Mouse (Mus musculus) testis, adult 2 months (tissue): ENCODE results near the gene Chrne. TPM values are rescaled to one million over a fixed set of nuclear protein-coding genes. Genes with fewer than 3 reads are reported as not detected.

Source experiments
- H3K27ac ChIP-seq: fragments of 200-500 bp; 2 replicates; pipeline ENCODE4 v1.5.1; 2012; ENCODE audit warnings: low read depth, low read length; ENCODE audit not compliant: control insufficient read depth, insufficient read depth
- H3K27me3 ChIP-seq: fragments of 200-500 bp; 2 replicates; pipeline ENCODE4 v1.6.1; 2012; ENCODE audit warnings: mild to moderate bottlenecking, low read length, moderate library complexity; ENCODE audit not compliant: control insufficient read depth, insufficient read depth
- H3K36me3 ChIP-seq: fragments of 200-500 bp; 2 replicates; pipeline ENCODE4 v1.6.1; 2012; ENCODE audit warnings: mild to moderate bottlenecking, low read length; ENCODE audit not compliant: control insufficient read depth, insufficient read depth
- H3K4me1 ChIP-seq: fragments of 200-500 bp; 2 replicates; pipeline ENCODE4 v1.6.1; 2012; ENCODE audit warnings: low read length; ENCODE audit not compliant: control insufficient read depth, insufficient read depth
- H3K4me3 ChIP-seq: fragments of 200-500 bp; 2 replicates; pipeline ENCODE4 v1.5.1; 2012; ENCODE audit warnings: low read depth, mild to moderate bottlenecking, low read length, moderate library complexity, mixed read lengths; ENCODE audit not compliant: control insufficient read depth
- CTCF ChIP-seq: fragments of 200-500 bp; IDR thresholded peaks from 2 replicates; pipeline ENCODE4 v1.5.1; 2012; ENCODE audit warnings: low read depth, mild to moderate bottlenecking, inconsistent platforms, low read length, moderate library complexity; ENCODE audit not compliant: control insufficient read depth, insufficient read depth, insufficient replicate concordance
- POLR2A ChIP-seq: fragments of 200-500 bp; IDR thresholded peaks from 2 replicates; pipeline ENCODE4 v1.6.1; 2012; ENCODE audit warnings: low read depth, mild to moderate bottlenecking, inconsistent platforms, low read length, moderate library complexity; ENCODE audit not compliant: control insufficient read depth
- polyA plus RNA-seq: library from polyadenylated mRNA; depleted of rRNA; stranded (reverse); fragments of >200 nt; gene quantifications from 2 replicates; pipeline ENCODE4 v1.2.3, GENCODE M21; 2012

Chrne gene
- polyA plus RNA-seq, 1 experiment = 243 TPM

DNA sequence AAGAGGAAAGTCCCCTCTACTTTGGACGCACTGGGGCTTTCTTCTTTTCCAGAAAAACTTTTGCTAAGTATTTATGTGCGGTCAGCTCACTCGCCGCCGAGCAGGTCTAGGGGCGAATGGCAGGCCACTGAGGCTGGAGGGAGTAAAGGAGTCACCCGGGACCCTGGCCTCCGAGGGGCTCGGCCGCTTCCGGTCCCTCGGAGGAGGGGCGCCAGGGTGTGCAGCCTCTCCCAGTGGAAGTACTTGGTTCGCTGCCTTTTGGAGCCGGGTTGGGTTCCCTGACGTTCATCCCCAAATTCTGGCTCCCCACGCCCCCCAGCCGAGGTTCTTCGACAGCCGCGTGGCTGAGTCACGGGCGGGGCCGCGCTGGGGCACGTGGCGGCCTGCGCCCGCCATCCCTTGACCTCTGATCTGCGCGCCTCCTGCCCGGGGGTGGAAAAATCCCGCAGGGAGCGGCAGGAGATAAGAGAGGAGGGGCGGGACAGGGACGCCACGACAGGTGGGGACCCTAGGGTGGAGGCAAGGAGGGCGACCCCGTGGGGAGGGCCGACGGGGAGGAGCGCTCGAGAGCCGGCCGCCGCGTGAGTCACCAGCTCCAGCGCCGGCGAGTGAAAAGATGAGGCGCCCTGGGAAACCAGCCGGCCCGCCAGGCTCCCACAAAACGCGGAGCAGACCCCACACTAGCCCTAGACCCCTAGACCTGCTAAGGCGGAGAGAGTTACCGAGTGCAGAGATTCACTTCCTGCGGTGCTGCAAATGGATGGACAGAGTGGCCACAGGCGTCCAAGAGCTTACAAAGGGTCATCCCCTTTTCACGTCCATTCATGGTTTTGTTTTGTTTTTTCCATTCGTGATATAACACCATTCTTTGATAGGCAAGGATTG, 36.8 kb upstream of the Chrne start:
- no peaks in the 10 kb centered on the region for H3K27me3 ChIP-seq
- H3K27ac ChIP-seq = peak overlapping the region; percentile 95
- peaks cover 23% of the 10 kb centered on the region for H3K4me1 ChIP-seq
- TF ChIP-seq POLR2A (peak; percentile 60), CTCF (no peak)
- H3K4me3 ChIP-seq = peak overlapping the region; percentile 80
- no peaks in the 10 kb centered on the region; the same call in 1 of the 2 replicates for H3K36me3 ChIP-seq

DNA sequence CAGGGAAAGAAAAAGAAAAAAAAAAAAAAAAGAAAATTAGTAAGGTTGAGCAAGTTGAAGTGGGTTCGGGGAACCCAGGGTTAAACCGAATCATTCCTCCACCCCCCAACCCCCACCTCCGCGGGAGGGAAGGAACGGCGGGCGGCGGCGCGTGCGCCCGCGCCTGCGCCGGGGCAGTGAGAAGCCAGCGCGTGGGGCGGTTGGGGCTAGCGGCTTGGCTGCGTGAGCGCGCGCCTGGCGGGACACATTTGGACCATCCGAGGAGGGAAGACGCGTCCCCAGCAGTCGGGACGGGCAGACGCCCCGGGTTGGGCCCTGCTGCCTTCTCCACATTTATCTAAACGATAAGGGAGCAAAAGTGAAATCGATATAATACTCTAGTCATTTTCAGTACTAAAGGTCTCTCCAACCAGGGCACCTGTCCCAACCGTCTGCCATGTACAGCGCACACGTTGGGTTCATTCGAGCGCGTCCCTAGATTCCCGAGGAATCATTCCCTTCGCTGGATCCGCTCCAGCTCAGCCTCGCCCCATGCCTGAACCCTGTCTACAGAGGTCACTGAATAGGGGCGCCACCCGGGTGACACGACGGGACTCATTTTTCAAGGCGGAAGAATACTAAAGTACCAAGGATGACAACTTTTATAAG, 36.0 kb upstream of the Chrne start:
- peaks cover 23% of the 10 kb centered on the region for H3K4me1 ChIP-seq
- peak overlapping the region; percentile 95 for H3K27ac ChIP-seq
- TF ChIP-seq POLR2A = peak; percentile 58; the same call in 1 of the 2 replicates
- TF ChIP-seq CTCF = no peak
- H3K4me3 ChIP-seq = peak overlapping the region; percentile 80
- H3K27me3 ChIP-seq = no peaks in the 10 kb centered on the region
- no peaks in the 10 kb centered on the region; the same call in 1 of the 2 replicates for H3K36me3 ChIP-seq

DNA sequence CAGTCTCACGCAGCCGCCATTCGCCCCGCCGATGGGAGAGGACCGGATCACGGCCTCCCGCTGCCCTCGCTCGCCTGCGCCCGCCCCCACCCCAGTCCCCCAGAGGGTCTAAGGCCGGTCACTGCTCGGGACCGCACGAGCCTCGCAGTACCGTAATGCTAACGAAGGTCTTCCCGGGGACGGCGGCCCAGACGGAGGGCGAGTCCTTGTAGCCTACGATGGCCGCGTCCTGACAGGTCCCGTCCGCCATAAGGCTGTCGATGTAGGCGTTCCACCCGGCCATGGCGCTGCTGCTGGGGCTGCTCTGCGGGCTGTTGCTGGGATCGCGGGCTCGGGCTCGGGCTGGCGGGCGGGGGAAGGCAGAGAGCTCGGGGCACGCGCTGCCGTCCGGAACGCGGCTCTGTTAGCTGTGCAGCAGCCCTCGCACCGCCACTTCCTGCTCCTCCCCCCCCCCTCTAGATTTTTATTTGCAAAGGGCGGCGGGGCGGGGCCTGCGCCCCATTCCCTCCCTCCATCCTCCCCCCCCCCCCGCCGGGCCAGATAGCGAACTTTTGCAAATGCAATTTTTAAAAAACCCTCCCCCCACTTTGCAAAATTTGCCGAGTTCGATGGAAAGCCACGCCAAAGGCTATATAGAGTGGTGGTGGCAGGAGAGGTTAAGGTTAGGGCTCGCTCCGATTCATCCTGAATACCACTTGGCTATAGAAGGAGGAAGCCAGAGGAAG, 35.3 kb upstream of the Chrne start, which contains the start of gene Pfn1:
TSS of gene Pfn1 (minus strand) at position 447 of the 725 bp plus-strand sequence.
- Histone ChIP-seq H3K27ac (peak within 1 kb of the TSS; percentile 100), H3K4me3 (peak within 1 kb of the TSS; percentile 100), H3K36me3 (no peaks in the 10 kb centered on the region; the same call in 1 of the 2 replicates), H3K4me1 (peaks cover 23% of the 10 kb centered on the region), H3K27me3 (no peaks in the 10 kb centered on the region)
- TF ChIP-seq POLR2A (peak; percentile 80), CTCF (no peak)

DNA sequence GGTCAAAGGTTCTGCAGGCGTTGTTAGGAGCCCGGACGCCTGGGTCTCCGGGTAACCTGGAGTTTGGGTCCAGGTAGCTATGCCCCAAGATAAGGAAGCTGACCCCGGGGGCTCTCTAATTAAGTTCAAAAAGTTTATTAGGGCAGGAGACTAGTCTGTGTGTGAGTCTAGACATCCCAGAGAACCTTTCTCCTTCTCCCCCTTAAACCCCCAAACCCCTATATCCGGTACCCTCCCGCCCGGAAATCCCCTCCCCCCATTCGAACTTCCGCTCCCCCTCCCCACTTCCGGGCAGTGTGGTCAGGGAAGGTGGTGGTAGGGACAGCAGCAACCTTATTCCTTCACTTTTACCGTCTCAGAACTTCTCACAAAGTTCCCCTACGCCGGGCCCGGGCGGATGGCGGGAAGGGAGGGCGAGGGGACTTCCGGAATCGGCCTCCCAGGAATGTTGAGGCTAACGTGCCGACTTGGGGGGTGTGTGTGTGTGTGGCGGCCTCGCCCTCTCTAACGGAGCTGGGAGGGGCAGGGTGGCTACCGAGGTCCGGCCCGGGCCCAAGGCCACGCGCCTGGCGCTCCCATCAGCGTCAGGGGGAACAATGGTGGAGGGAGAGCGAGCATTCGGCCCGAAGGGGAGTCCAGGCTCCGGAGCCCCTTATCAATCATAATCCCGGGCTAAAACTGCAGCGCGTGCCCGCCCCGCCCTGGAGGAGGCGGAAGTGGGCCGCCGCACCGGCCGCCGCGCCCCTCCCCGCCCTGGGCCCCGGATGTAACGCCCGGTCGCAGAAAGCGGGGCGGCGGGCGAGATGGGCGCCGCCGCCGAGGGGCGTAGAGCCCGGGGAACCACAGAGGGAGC, 34.6 kb upstream of the Chrne start:
- peaks cover 23% of the 10 kb centered on the region for H3K4me1 ChIP-seq

DNA sequence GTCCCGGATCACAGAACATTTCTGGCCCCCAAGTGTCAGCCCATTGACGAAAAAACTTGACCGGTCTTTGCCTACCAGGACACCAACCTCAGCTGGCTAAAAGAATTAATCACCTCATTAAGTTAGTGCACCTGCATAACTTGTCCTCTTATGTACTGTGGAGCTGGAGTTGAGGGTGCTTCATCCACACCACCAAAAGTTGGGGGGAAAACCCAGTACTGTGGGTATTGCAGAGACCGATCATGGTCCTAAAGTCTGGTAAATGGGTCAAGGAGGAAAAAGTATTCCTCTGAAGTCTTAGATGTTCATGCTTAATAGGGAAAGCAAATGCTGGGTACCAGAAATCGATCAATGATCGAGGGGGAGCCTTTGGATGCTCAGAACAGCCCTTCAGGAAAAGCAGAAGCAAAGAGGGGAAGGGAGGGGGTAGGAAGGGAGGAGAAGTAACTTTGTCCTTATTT, 33.9 kb upstream of the Chrne start:
- H3K27me3 ChIP-seq = no peaks in the 10 kb centered on the region
- H3K4me1 ChIP-seq = peaks cover 23% of the 10 kb centered on the region
- TF ChIP-seq CTCF = no peak
- TF ChIP-seq POLR2A = no peak
- H3K27ac ChIP-seq = peak overlapping the region; percentile 58
- peak overlapping the region; percentile 100 for H3K4me3 ChIP-seq
- H3K36me3 ChIP-seq = no peaks in the 10 kb centered on the region; the same call in 1 of the 2 replicates

More for the DNA sequence above, 34.6 kb upstream of the Chrne start:
- H3K27me3 ChIP-seq = no peaks in the 10 kb centered on the region
- peak overlapping the region; percentile 100 for H3K4me3 ChIP-seq
- peak overlapping the region; percentile 100 for H3K27ac ChIP-seq
- H3K36me3 ChIP-seq = no peaks in the 10 kb centered on the region; the same call in 1 of the 2 replicates
- no peak for TF ChIP-seq CTCF
- no peak; the same call in 1 of the 2 replicates for TF ChIP-seq POLR2A
